Mouse (Mus musculus): ENCODE measurements around the gene Xpc. TPM values are rescaled to one million over a fixed set of nuclear protein-coding genes. Genes with fewer than 3 reads are reported as not detected.
A peak's percentile ranks its signal among the peaks of the same experiment; 100 is the strongest.

Xpc gene
- 86.9 and 89.5 TPM in 2 replicates for total RNA-seq (2017)

DNA sequence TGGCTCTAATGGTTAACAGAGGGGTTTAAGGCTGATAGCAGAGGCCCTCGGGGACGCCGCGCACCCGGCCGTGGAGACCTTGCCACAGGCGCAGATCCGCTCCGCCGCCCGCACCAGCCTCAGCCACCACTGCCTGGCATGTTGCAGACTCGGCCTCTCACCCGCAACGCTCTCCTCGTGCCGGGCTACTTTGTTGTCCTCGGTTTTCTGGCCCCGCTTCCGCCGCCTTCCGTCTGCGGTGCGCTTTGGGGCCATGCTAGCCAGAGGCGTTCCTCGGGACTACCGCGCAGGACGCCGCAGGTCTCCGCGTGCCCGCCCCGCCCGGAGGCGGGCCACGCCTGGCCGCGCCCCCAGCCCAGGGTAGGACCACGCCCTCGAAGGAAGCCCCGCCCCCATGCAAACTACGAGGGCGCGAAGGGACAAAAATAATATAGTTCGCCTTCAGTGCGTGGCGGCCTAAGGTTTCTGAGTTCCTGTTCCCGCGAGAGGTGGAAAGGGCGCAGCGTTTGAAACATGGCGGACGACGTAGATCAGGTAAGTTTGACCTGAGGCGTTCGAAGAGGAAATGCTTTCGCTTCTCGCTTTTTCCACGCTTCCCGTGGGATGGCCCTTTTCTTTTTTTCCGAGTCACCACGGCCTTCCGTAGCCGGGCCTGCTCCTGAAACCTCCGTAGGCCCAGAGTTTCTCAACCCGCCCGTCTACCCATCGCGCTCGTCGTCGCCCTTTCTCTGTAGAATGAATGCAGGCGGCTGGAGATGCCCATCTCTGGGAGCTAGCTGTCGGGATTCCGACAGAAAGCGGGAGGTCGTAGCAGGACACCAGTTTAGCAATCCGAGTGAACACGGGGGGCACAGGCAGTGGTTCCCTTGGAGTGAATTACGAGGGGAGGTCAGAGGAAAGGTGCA lies at the start of gene Xpc, which contains the start of gene Lsm3:
Gene Xpc (minus strand): TSS at position 344 of the 905 bp plus-strand sequence.
Gene Lsm3 (plus strand): TSS at position 384 of the 905 bp plus-strand sequence.
- peak; percentile 97 for ATAC-seq (ENCODE audit: extremely low read depth, insufficient number of reproducible peaks, low FRiP score, poor library complexity, severe bottlenecking)

GRCm38 (mm10) chr6:91563031-91563430 lies 47.3 kb upstream of the Xpc start:
- no peak for ATAC-seq (ENCODE audit: extremely low read depth, insufficient number of reproducible peaks, low FRiP score, poor library complexity, severe bottlenecking)

DNA sequence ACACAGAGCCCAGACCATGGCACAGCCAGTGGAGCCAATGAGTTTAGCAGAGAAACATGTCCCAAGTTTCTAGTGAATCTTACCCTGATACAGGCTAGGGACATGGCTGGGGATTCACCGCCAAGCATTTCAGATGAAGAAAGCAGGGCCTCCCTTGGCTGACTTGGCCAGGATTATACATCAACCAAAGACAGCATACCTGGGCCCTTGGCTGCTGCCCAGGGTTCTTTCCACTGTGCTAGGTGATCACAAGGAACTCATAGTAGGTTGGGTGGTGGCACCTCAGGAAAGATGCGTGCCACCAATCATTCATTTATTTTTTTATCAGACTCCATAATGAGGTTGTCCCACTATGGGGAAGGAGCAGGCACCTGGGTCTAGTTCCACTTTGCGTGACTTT lies 44.5 kb upstream of the Xpc start:
- ATAC-seq (ENCODE audit: extremely low read depth, insufficient number of reproducible peaks, low FRiP score, poor library complexity, severe bottlenecking), result no peak

DNA sequence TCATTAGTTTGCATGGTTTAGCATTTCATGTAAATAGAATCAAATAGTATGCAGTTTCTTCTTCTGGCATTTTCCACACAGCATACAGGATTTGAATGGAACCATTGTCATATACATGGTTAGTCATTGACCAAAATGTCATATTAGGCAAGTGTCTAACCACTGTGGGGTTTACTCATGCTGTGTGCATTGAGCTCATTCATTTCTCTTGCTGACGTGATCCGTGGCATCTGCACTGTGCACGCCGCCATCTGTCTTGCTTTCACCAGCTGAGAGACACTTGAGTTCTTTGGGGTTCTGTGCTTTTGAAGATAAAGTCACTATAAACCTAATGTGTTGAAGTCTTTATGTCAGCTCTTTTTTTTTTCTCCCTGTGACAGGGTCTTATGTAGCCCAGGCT lies 43.7 kb upstream of the Xpc start:
- no peak for ATAC-seq (ENCODE audit: extremely low read depth, insufficient number of reproducible peaks, low FRiP score, poor library complexity, severe bottlenecking)

GRCm38 (mm10) chr6:91558565-91558964 lies 42.9 kb upstream of the Xpc start:
- ATAC-seq (ENCODE audit: extremely low read depth, insufficient number of reproducible peaks, low FRiP score, poor library complexity, severe bottlenecking), result no peak

- ATAC-seq (ENCODE audit: extremely low read depth, insufficient number of reproducible peaks, low FRiP score, poor library complexity, severe bottlenecking), result no peak
Measured at GRCm38 (mm10) chr6:91552693-91553092, 37.0 kb upstream of the Xpc start.

DNA sequence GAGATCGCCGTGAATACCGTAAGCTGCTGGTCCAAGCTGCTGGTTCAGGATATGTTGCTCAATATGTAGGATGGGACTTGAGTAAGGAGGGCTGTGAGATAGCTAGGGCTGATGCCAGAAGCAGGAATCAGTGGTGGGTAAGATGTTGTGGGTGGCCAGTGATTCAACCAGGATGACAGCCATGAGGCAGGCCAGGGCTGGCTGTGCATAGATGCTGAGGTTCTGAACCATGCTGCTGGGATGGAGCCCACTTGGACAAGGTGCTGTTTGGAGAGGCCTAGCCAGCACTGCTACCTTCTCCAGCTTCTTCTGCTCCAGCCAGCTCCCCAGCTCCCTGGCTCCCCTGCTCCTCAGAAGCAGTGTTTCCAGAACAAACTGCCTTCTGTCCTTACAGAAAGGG lies 36.0 kb upstream of the Xpc start:
- ATAC-seq (ENCODE audit: extremely low read depth, insufficient number of reproducible peaks, low FRiP score, poor library complexity, severe bottlenecking), result no peak

- ATAC-seq (ENCODE audit: extremely low read depth, insufficient number of reproducible peaks, low FRiP score, poor library complexity, severe bottlenecking), result no peak
Measured at GRCm38 (mm10) chr6:91549621-91550020, 33.9 kb upstream of the Xpc start.

DNA sequence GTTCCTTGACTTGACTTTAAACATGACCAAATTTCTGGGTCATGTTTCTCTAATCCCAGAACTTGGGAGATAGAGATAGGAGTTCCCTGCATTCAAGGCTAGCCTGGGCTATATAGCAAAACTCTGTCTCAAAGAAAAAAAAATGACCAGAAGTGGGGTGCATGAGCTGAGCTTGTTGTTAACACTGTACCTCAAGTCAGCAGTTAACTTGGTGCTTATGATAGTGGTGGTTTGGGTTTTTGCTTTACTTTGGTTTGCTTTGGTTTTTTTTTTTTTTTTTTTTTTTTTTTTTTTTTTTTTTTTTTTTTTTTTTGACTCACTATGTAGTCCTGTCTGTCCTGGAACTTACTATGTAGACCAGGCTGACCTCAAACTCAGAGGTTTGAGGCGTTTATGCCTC lies 31.6 kb upstream of the Xpc start:
- no peak for ATAC-seq (ENCODE audit: extremely low read depth, insufficient number of reproducible peaks, low FRiP score, poor library complexity, severe bottlenecking)

DNA sequence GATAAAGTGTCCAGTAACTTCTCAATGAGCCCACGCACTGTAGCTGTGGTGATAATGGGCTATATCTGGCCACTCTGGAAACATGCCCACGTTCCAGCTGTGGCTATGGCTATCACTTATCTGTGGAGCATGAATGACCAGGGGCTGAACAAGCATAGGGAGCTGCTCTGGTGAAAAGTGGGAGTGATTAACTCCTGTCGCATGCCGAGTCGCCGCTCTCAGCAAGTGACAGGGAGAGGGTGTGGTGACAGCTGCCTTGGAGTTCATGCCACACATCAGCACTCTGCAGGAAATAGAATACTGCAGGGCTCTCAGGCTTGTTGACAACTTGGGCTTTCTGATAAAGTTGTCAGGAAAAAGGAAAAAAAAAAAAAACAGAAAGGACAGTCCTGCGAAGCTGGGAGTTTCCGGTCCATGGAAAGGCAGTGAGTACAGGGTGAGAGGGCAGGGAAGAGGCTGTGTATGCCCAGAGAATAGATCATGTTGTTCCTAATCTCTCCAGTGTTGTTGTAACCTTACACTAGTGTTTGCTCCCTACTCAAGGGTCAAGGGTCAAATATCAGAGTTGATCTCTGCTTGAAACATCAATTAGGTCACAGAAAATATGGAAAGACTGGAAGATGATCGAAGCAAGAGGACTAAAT lies 30.7 kb upstream of the Xpc start:
- no peak for ATAC-seq (ENCODE audit: extremely low read depth, insufficient number of reproducible peaks, low FRiP score, poor library complexity, severe bottlenecking)

DNA sequence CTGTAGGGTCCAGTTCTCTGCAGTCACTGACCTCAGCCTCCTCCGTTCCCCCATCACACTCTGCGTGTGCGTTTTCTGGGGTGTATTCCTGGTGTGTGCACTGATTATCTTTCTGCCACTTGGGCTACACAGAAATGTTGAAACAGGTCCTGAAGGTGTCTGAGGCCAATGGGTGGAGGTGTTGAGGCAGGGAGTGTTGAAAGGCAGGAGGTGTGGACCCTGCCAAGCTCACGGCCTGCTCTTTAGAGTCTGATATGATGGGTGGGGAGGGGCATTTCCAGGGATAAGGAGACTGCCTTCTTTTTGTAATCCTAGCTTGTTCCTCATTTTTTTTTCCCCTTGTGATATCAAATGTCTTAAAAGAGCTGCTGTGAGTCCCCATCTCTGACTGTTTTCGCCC lies 27.4 kb upstream of the Xpc start:
- no peak for ATAC-seq (ENCODE audit: extremely low read depth, insufficient number of reproducible peaks, low FRiP score, poor library complexity, severe bottlenecking)

DNA sequence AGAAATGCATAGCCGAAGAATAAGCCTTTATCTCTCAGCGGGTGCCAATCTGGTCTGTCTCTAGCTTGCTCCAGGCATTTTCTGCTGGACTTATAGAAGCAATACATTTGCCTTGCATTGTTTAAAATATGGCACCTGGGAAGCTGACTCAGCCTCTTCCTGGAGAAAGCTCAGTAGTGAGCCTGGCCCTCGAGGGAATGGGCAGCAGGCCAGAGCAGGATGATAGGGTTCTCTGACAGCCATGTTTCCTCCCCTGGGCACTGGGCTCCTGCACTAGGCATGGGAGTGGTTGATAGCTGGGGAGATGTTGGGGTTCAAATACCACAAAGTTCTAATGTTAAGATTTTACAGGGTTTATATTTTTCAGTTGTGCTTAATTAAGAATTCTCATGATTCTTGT lies 25.6 kb upstream of the Xpc start:
- ATAC-seq (ENCODE audit: extremely low read depth, insufficient number of reproducible peaks, low FRiP score, poor library complexity, severe bottlenecking), result no peak

GRCm38 (mm10) chr6:91536047-91536765 lies 20.5 kb upstream of the Xpc start:
- no peak for ATAC-seq (ENCODE audit: extremely low read depth, insufficient number of reproducible peaks, low FRiP score, poor library complexity, severe bottlenecking)

GRCm38 (mm10) chr6:91535231-91535630 lies 19.5 kb upstream of the Xpc start:
- ATAC-seq (ENCODE audit: extremely low read depth, insufficient number of reproducible peaks, low FRiP score, poor library complexity, severe bottlenecking), result no peak

DNA sequence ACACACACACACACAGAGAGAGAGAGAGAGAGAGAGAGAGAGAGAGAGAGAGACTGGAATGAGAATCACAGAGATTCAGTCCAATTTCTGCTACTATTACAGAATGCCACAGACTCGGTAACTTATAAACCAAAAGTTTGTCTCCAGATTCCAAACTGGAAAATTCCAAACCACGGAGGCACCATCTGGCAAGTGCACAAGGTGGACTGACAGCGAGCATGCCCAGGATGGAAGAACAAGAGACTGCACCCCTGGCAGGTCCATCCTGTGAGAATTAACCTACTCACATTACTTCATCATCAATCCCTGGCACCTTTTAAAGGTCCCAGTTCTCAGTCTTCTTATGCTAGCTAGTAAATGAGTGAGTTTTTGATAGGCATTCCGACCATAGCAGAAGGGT lies 18.6 kb upstream of the Xpc start:
- ATAC-seq (ENCODE audit: extremely low read depth, insufficient number of reproducible peaks, low FRiP score, poor library complexity, severe bottlenecking), result no peak

- ATAC-seq (ENCODE audit: extremely low read depth, insufficient number of reproducible peaks, low FRiP score, poor library complexity, severe bottlenecking), result no peak
Measured at GRCm38 (mm10) chr6:91533771-91534170, 18.1 kb upstream of the Xpc start.

DNA sequence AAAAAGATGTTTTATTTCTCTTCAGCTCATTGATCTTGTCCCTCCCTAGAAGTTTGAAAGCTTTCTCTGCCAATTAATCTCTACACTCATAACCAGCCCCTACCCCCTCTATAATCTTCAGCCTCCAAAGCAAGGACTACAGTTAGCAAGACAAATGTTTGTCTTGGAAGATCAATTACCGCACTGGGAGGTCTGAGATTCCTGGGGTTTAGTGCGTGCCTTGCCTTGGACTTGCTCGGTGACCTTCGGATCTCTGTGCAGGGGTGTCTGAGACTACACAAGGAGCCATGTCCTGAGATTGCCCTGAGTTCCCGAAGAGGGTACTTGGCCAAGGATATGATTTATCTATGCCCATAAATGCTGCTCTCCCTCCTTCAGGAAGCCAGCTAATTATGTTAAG lies 17.7 kb upstream of the Xpc start:
- ATAC-seq (ENCODE audit: extremely low read depth, insufficient number of reproducible peaks, low FRiP score, poor library complexity, severe bottlenecking), result no peak

DNA sequence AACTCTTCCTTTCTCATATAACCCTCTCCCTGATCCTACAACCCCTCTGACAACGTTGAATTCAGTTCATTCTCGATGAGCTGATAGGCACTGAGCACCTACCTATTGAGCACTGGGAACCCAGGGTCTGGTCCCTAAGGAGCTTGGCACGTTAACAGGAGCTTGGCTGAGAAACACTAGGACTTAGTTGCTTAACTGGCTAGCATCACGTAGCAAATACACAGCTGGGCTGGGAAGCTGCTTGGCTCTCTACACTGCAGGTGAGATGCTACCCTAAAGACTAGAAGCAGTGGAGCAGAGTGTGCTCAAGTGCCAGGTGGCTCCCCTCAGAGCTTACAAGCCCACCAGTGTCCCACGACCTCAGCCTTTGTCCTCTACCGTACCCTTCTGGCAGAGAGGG lies 17.0 kb upstream of the Xpc start:
- ATAC-seq (ENCODE audit: extremely low read depth, insufficient number of reproducible peaks, low FRiP score, poor library complexity, severe bottlenecking), result no peak

- no peak for ATAC-seq (ENCODE audit: extremely low read depth, insufficient number of reproducible peaks, low FRiP score, poor library complexity, severe bottlenecking)
Measured at GRCm38 (mm10) chr6:91531276-91531675, 15.6 kb upstream of the Xpc start.

DNA sequence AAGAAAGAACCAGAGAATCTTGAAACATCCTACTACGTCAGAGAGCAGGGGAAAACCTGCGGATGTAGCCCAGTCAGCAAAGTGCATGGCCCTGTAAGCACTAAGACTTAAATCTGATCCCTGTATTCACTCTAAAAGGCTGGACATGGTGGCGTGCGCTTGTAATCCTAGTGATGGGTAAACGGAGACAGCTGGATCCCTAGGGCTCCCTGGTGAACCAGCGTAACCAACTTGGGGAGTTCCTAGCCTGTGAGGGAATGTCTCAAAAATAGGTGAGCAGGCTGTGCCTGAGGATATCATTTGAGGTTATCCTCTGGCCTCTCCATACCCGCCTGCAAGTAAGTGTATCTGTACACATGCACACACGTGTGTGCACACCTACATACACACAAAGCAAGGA lies 15.0 kb upstream of the Xpc start:
- ATAC-seq (ENCODE audit: extremely low read depth, insufficient number of reproducible peaks, low FRiP score, poor library complexity, severe bottlenecking), result no peak

All from neutrophil, adult 5-6 weeks (primary cell).